Mouse (Mus musculus) lung, embryonic 16.5 days (tissue): ENCODE data around the gene Hsf2. TPM values are rescaled to one million over a fixed set of nuclear protein-coding genes. Genes with fewer than 3 reads are reported as not detected.
"Not testable (repeated sequence)": the region's sequence is repeated elsewhere in the genome, so short reads cannot be mapped to it uniquely, and the experiment has no call there.

Source experiments
- ATAC-seq: fragments of 200-750 bp; cut with Nextera tagmentation; 2 replicates; pipeline ENCODE4 v1.8.0; 2017; ENCODE audit warnings: low read depth, mild to moderate bottlenecking, moderate library complexity
- H3K27ac ChIP-seq: fragments of 300-500 bp; sonication (generic); 2 replicates; pipeline ENCODE4 v1.5.1; 2014; ENCODE audit warnings: mild to moderate bottlenecking, control low read depth, low read length
- H3K27me3 ChIP-seq: fragments of 300-500 bp; sonication (generic); 2 replicates; pipeline ENCODE4 v1.6.1; 2014; ENCODE audit warnings: low read depth, low read length, mixed read lengths; ENCODE audit not compliant: control insufficient read depth, insufficient read depth
- H3K36me3 ChIP-seq: fragments of 300-500 bp; sonication (generic); 2 replicates; pipeline ENCODE4 v1.6.1; 2014; ENCODE audit warnings: low read length; ENCODE audit not compliant: control insufficient read depth, insufficient read depth
- H3K4me1 ChIP-seq: fragments of 300-500 bp; sonication (generic); replicated peaks from 2 replicates; pipeline ENCODE4 v1.6.1; 2014; ENCODE audit warnings: low read length, mixed read lengths; ENCODE audit not compliant: control insufficient read depth, insufficient read depth
- H3K4me2 ChIP-seq: fragments of 300-500 bp; sonication (generic); 2 replicates; pipeline ENCODE4 v1.6.1; 2014; ENCODE audit warnings: low read depth, low read length, control low read depth
- H3K4me3 ChIP-seq: fragments of 300-500 bp; sonication (generic); 2 replicates; pipeline ENCODE4 v1.5.1; 2014; ENCODE audit warnings: mild to moderate bottlenecking, low read length, control low read depth
- H3K9ac ChIP-seq: fragments of 300-500 bp; sonication (generic); 2 replicates; pipeline ENCODE4 v1.6.1; 2014; ENCODE audit warnings: low read length, control low read depth
- H3K9me3 ChIP-seq: fragments of 300-500 bp; sonication (generic); 2 replicates; pipeline ENCODE4 v1.6.1; 2016; ENCODE audit warnings: low read length; ENCODE audit not compliant: control insufficient read depth
- WGBS: fragments of 180-500 bp; shearing (Covaris S2); extraction: QIAGEN DNeasy Blood & Tissue Kit; methylation state at CpG from one replicate; pipeline ENCODE4 v1.1.7; 2014; 5-methylcytosine and 5-hydroxymethylcytosine counted together
- polyA plus RNA-seq: library from polyadenylated mRNA; unstranded; fragments of >200 nt; fragmentation: Nextera tagmentation; extraction: Ambion mirVana; gene quantifications from 2 replicates; pipeline ENCODE4 v1.2.1, GENCODE M21; 2015

The Hsf2 gene
- polyA plus RNA-seq, 1 experiment from 2014 or later, result 25.3 TPM

- 79% methylated on average over 1 of the region's 1 CpGs for WGBS
- no peak for ATAC-seq
- Histone ChIP-seq H3K9ac (no peak overlapping the region), H3K4me1 (no peaks in the 10 kb centered on the region), H3K4me3 (no peak overlapping the region), H3K9me3 (no peaks in the 10 kb centered on the region), H3K4me2 (no peak overlapping the region), H3K27me3 (no peaks in the 10 kb centered on the region), H3K27ac (no peak overlapping the region), H3K36me3 (peaks cover 20% of the 10 kb centered on the region)
Observed at GRCm38 (mm10) chr10:57515278-57515677, 29.1 kb downstream of the Hsf2 start.

GRCm38 (mm10) chr10:57526469-57526868, 40.3 kb downstream of the Hsf2 start:
- H3K36me3 ChIP-seq, result peaks cover 32% of the 10 kb centered on the region
- no peak overlapping the region for H3K4me2 ChIP-seq
- no peak overlapping the region for H3K9ac ChIP-seq
- whole genome bisulfite sequencing, result 90% methylated on average over 5 of the region's 5 CpGs
- no peak overlapping the region for H3K4me3 ChIP-seq
- no peak for ATAC-seq
- no peaks in the 10 kb centered on the region for H3K9me3 ChIP-seq
- H3K4me1 ChIP-seq, result peaks cover 6% of the 10 kb centered on the region
- no peaks in the 10 kb centered on the region for H3K27me3 ChIP-seq
- no peak overlapping the region for H3K27ac ChIP-seq

- Histone ChIP-seq H3K4me2 (peak overlapping the region; percentile 69), H3K27me3 (no peaks in the 10 kb centered on the region), H3K27ac (no peak overlapping the region), H3K4me3 (peak overlapping the region; percentile 92), H3K9ac (peak overlapping the region; percentile 53), H3K9me3 (no peaks in the 10 kb centered on the region), H3K36me3 (peaks cover 5% of the 10 kb centered on the region; the same call in 1 of the 2 replicates), H3K4me1 (peaks cover 6% of the 10 kb centered on the region)
- no peak for ATAC-seq
- 45% methylated on average over 2 of the region's 2 CpGs for WGBS
Observed at GRCm38 (mm10) chr10:57531076-57531475, 44.9 kb downstream of the Hsf2 start.

- Histone ChIP-seq H3K9ac (peak overlapping the region; percentile 85), H3K4me2 (peak overlapping the region; percentile 69), H3K9me3 (no peaks in the 10 kb centered on the region), H3K27ac (peak overlapping the region; percentile 72), H3K4me3 (peak overlapping the region; percentile 92), H3K27me3 (no peaks in the 10 kb centered on the region), H3K4me1 (peaks cover 6% of the 10 kb centered on the region), H3K36me3 (peaks cover 3% of the 10 kb centered on the region; the same call in 1 of the 2 replicates)
- ATAC-seq, result no peak
- 3% methylated on average over 28 of the region's 28 CpGs for WGBS
Observed at GRCm38 (mm10) chr10:57531616-57532217, 45.5 kb downstream of the Hsf2 start.

GRCm38 (mm10) chr10:57532218-57533101, 46.3 kb downstream of the Hsf2 start, which contains the start of gene Serinc1:
Gene Serinc1, minus strand, starts transcription at chr10:57532530.
- H3K9me3 ChIP-seq, result no peaks in the 10 kb centered on the region
- H3K27me3 ChIP-seq, result no peaks in the 10 kb centered on the region
- WGBS, result 12% methylated on average over 49 of the region's 49 CpGs
- no peaks in the 10 kb centered on the region for H3K36me3 ChIP-seq
- peaks cover 6% of the 10 kb centered on the region for H3K4me1 ChIP-seq
- peak within 1 kb of the TSS; percentile 92 for H3K4me3 ChIP-seq
- ATAC-seq, result peak; percentile 100
- peak within 1 kb of the TSS; percentile 69 for H3K4me2 ChIP-seq
- peak within 1 kb of the TSS; percentile 85 for H3K9ac ChIP-seq
- peak within 1 kb of the TSS; percentile 72 for H3K27ac ChIP-seq

- not testable (repeated sequence) for H3K4me3 ChIP-seq, H3K9ac ChIP-seq, H3K4me1 ChIP-seq, H3K27ac ChIP-seq, H3K27me3 ChIP-seq, H3K9me3 ChIP-seq, H3K4me2 ChIP-seq, H3K36me3 ChIP-seq, ATAC-seq
- 84% methylated on average over 9 of the region's 9 CpGs for WGBS
Observed at GRCm38 (mm10) chr10:57543890-57544289, 57.7 kb downstream of the Hsf2 start.

- WGBS, result 75% methylated on average over 4 of the region's 4 CpGs
- Histone ChIP-seq H3K9me3 (no peaks in the 10 kb centered on the region), H3K27me3 (no peaks in the 10 kb centered on the region), H3K4me3 (no peak overlapping the region), H3K4me2 (no peak overlapping the region), H3K9ac (no peak overlapping the region), H3K27ac (no peak overlapping the region), H3K36me3 (no peaks in the 10 kb centered on the region), H3K4me1 (no peaks in the 10 kb centered on the region)
- ATAC-seq, result no peak
Observed at GRCm38 (mm10) chr10:57549631-57550030, 63.4 kb downstream of the Hsf2 start.

- Histone ChIP-seq H3K4me2 (no peak overlapping the region), H3K27ac (no peak overlapping the region), H3K9me3 (no peaks in the 10 kb centered on the region), H3K27me3 (no peaks in the 10 kb centered on the region), H3K36me3 (no peaks in the 10 kb centered on the region), H3K9ac (no peak overlapping the region), H3K4me1 (no peaks in the 10 kb centered on the region), H3K4me3 (no peak overlapping the region)
- ATAC-seq, result no peak
- WGBS, result 79% methylated on average over 1 of the region's 1 CpGs
Observed at GRCm38 (mm10) chr10:57553719-57554118, 67.5 kb downstream of the Hsf2 start.

GRCm38 (mm10) chr10:57557597-57557996, 71.4 kb downstream of the Hsf2 start:
- Histone ChIP-seq H3K4me3 (no peak overlapping the region), H3K36me3 (no peaks in the 10 kb centered on the region), H3K9me3 (no peaks in the 10 kb centered on the region), H3K4me1 (no peaks in the 10 kb centered on the region), H3K27ac (no peak overlapping the region), H3K27me3 (no peaks in the 10 kb centered on the region), H3K4me2 (no peak overlapping the region), H3K9ac (no peak overlapping the region)
- no peak for ATAC-seq
- WGBS, result 51% methylated on average over 5 of the region's 5 CpGs
